Comparison of ENCODE assay signal across 21 mouse cellular contexts in the genomic region with DNA sequence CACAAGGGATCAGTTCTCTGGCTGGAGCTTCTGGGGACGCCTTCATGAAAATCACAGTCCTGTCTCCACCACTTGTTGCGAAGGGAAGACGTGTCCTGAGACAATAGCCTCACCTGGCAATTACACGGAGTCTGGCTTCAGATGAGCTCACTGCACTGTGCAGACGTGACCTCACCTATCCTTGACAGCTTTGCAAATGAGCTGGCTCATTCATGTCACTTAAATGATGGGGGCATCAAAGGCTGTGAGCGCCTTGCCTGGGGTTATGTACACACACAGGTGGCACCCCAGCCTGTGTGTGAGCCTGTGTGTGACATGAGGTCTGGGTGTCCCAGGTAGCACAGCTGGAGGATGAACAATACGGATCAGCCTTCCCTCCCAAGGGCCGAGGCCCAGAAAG. TPM values are rescaled to one million over a fixed set of nuclear protein-coding genes. Genes with fewer than 3 reads are reported as not detected.
"Had no signal": no experiment of that assay in that cellular context is flagged by ENCODE, and none has a peak within 500 bp of the region (broad histone marks: within the 10 kb centered on the region; RNA-seq: fewer than 3 reads in every experiment).

No protein-coding gene starts in this region.

- H3K4me1 ChIP-seq: limb, embryonic 13.5 days; liver, embryonic 12.5 days; liver, embryonic 15.5 days; lung, embryonic 15.5 days; megakaryocyte, embryonic 14.5 days; midbrain, embryonic 10.5 days had no signal

- H3K9me3 ChIP-seq: limb, embryonic 10.5 days; limb, embryonic 13.5 days; liver, embryonic 12.5 days; liver, embryonic 15.5 days; lung, embryonic 15.5 days; midbrain, embryonic 10.5 days had no signal

- H3K9ac ChIP-seq: limb, embryonic 13.5 days; liver, embryonic 12.5 days; liver, embryonic 15.5 days; lung, embryonic 15.5 days had no signal

- H3K27ac ChIP-seq: kidney, postnatal 0 days; layer of hippocampus, adult 2 months; limb, embryonic 10.5 days; limb, embryonic 13.5 days; liver, embryonic 12.5 days; liver, embryonic 15.5 days; lung, embryonic 15.5 days; midbrain, embryonic 10.5 days had no signal

- ATAC-seq: liver, embryonic 12.5 days had no signal

- H3K27me3 ChIP-seq: limb, embryonic 13.5 days; liver, embryonic 12.5 days; liver, embryonic 15.5 days; lung, embryonic 15.5 days had no signal

- H3K4me2 ChIP-seq: limb, embryonic 13.5 days; liver, embryonic 12.5 days; liver, embryonic 15.5 days; lung, embryonic 15.5 days had no signal

- H3K4me3 ChIP-seq: layer of hippocampus, adult 2 months; limb, embryonic 10.5 days; limb, embryonic 13.5 days; liver, embryonic 12.5 days; liver, embryonic 15.5 days; lung, embryonic 15.5 days; megakaryocyte, embryonic 14.5 days; midbrain, embryonic 10.5 days had no signal

- H3K36me3 ChIP-seq: limb, embryonic 10.5 days; limb, embryonic 13.5 days; liver, embryonic 12.5 days; liver, embryonic 15.5 days; lung, embryonic 15.5 days; midbrain, embryonic 10.5 days had no signal

- DNase-seq: kidney, adult 2 months; kidney, postnatal 25 days; layer of hippocampus, adult 9-11 months; liver; lung, adult 18-20 months; lung, postnatal 10 days; lung, postnatal 36 days; midbrain, embryonic 14.5 days; thymus, postnatal 25 days had no signal

RNA-seq across cellular contexts. Expression of a gene that starts 27.6 kb away (rescaled TPM):
- polyA plus RNA-seq: kidney, embryonic 14.5 days; liver, embryonic 12.5 days; liver, embryonic 15.5 days had no signal

RNA-seq across cellular contexts. Expression of a gene that starts 41.9 kb away (rescaled TPM):
- polyA plus RNA-seq: kidney, adult 2 months; large intestine, adult 2 months; small intestine, adult 2 months had no signal
